Mouse (Mus musculus): ENCODE data around the gene Tnk2. TPM values are rescaled to one million over a fixed set of nuclear protein-coding genes. Genes with fewer than 3 reads are reported as not detected.

Tnk2 gene
- total and polyA plus RNA-seq, 2 experiments from 2014 or later, result 16.5 to 81.7 TPM

DNA sequence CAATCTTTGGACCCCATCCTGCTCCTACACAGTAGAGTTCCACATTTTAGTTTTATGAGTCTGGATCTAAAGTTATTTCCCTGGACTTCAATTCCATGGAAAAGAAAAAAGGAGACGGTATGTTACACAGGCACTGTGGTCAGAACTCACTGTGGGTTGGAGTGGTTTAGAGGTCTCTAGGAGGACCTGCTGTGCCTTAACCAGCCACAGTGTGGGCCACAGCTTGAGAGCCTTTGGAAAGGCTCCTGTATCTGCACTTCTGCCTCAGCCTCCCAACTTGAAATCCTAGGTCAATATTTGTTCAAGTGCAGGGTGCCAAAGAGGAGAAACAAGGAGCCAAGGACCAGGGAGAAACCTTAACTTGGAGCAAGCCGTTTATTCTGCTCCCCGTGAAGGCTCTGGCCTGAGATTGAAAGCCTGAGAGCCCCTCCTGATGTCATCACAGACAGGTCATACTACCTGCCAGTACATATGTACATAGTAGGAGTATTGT is 41.4 kb upstream of the Tnk2 start:
- Histone ChIP-seq H3K4me3 (ENCODE audit: low read depth, low read length) (no peak overlapping the region), H3K4me1 (ENCODE audit: insufficient read depth, low read length) (no peaks in the 10 kb centered on the region), H3K9me3 (ENCODE audit: low read length) (no peaks in the 10 kb centered on the region), H3K4me2 (ENCODE audit: low read depth, low read length, poor library complexity, severe bottlenecking) (no peak overlapping the region), H3K27me3 (ENCODE audit: insufficient read depth, low read length) (no peaks in the 10 kb centered on the region), H3K27ac (ENCODE audit: low read depth, low read length) (no peak overlapping the region), H3K9ac (replicated peaks; ENCODE audit: low read length, poor library complexity, severe bottlenecking) (no peak overlapping the region), H3K36me3 (ENCODE audit: insufficient read depth, low read length) (no peaks in the 10 kb centered on the region)
- TF ChIP-seq CTCF (IDR thresholded peaks at IDR 0.05), result no peak
- DNase-seq (ENCODE audit: low spot score) (no peak), ATAC-seq (ENCODE audit: low FRiP score) (no peak)
- WGBS, result 76% methylated on average over 3 of the region's 3 CpGs

DNA sequence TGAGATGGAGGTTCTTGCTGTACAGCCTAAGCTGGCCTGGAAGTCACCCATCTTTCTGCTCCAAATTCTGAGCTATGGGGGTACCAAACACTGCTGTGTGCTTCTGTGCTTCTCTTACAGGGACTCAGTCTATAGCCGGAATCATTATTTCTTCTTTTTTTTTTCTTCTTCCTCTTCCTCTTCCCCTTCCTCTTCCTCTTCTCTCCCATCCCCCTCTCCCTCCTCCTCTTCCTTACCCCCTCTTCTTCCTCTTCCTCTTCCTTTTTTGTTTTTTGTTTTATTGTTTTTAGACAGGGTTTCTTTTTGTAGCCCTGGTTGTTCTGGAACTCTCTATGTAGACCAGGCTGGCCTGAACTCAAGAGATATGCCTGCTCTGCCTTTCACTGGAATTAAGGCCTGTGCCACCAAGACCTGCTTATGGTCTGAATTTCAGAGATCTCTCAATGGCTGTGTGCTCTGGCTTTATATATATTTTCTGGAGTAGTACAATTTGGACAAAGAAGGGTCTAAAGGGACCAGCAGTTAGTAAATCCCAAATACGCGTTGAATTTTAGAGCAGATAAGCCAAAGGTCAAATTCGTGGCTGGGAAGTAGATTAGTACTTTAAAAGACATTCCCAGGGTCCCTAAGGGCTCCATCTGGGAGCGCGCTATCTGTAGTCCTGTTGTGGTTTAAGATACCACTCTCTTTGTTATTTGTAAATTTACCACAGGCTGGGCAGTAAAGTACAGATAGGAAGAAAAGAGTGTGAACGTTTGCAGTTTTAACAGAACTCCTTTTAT is 35.9 kb upstream of the Tnk2 start:
- Histone ChIP-seq H3K36me3 (ENCODE audit: insufficient read depth, low read length) (no peaks in the 10 kb centered on the region), H3K9me3 (ENCODE audit: low read length) (no peaks in the 10 kb centered on the region), H3K27ac (ENCODE audit: low read depth, low read length) (no peak overlapping the region), H3K9ac (replicated peaks; ENCODE audit: low read length, poor library complexity, severe bottlenecking) (no peak overlapping the region), H3K4me2 (ENCODE audit: low read depth, low read length, poor library complexity, severe bottlenecking) (peak overlapping the region; percentile 59), H3K27me3 (ENCODE audit: insufficient read depth, low read length) (no peaks in the 10 kb centered on the region), H3K4me1 (ENCODE audit: insufficient read depth, low read length) (peaks cover 7% of the 10 kb centered on the region; the same call in 1 of the 2 replicates), H3K4me3 (ENCODE audit: low read depth, low read length) (no peak overlapping the region)
- 56% methylated on average over 7 of the region's 7 CpGs for WGBS
- ATAC-seq (ENCODE audit: low FRiP score) (no peak), DNase-seq (ENCODE audit: low spot score) (no peak)
- no peak for TF ChIP-seq CTCF (IDR thresholded peaks at IDR 0.05)

DNA sequence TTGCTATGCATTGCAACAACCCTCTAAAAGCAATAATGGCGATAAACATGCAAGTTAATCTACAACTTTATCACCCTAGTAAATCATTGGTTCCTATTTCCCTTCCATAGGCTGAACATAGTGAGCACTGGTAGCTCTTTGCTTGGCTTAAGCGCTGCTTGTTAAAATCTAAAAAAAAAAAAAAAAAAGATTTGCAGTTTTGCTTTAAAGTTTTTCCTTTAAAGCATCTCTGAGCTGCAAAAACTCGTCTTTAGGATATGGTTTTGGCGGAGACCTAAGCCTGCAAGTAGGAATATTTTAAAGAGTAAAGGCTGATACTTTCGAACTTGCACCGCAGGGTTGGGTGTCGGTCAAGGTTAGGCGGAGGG is 35.3 kb upstream of the Tnk2 start:
- ATAC-seq (ENCODE audit: low FRiP score) (no peak), DNase-seq (ENCODE audit: low spot score) (no peak)
- Histone ChIP-seq H3K27ac (ENCODE audit: low read depth, low read length) (peak overlapping the region; percentile 89; the same call in 1 of the 2 replicates), H3K27me3 (ENCODE audit: insufficient read depth, low read length) (no peaks in the 10 kb centered on the region), H3K9ac (replicated peaks; ENCODE audit: low read length, poor library complexity, severe bottlenecking) (0 out of 2 replicates have a peak overlapping the region, but pooled peaks have one; percentile 81), H3K4me3 (ENCODE audit: low read depth, low read length) (peak overlapping the region; percentile 84), H3K9me3 (ENCODE audit: low read length) (no peaks in the 10 kb centered on the region), H3K36me3 (ENCODE audit: insufficient read depth, low read length) (no peaks in the 10 kb centered on the region), H3K4me1 (ENCODE audit: insufficient read depth, low read length) (peaks cover 7% of the 10 kb centered on the region; the same call in 1 of the 2 replicates), H3K4me2 (ENCODE audit: low read depth, low read length, poor library complexity, severe bottlenecking) (peak overlapping the region; percentile 59)
- WGBS, result 8% methylated on average over 8 of the region's 8 CpGs
- TF ChIP-seq CTCF (IDR thresholded peaks at IDR 0.05), result no peak

DNA sequence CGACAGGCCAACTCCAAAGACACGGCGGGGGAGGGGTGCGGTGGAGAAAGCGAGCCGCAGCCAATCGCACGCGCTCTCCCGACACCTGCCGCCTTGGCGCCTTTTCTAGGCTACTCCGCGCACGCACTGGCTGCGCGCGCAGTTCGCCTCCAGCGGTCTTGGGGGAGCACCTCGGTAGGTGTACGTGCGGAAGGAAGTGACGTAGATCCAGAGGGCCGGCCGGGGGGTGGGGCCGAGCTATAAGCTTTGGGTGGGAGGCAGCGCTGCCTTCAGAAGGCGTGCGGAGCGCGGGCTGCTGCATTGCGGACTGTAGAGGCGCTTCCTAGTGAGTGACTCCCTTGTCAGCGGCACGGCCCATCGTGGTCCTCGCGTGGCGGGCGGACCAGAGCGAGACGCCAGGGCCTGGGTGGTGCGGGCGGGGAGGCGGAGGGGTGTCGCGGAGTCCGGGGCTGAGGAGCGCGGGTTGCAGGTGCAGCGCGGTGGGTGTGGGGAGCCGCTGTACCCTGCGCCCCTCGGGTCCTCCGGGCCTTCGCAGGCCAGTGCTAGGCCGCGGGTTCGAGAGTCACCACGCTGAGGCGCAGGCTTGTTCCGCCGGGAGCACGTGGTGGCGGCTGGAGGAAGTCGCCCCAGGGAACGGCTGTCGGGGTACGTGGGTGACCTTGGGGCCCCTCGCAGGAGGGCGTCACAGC is 34.8 kb upstream of the Tnk2 start, which contains the start of gene Tfrc:
TSS of gene Tfrc (plus strand) at position 209 of the 689 bp plus-strand sequence.
- peak within 1 kb of the TSS; percentile 89 for H3K27ac ChIP-seq (ENCODE audit: low read depth, low read length)
- no peaks in the 10 kb centered on the region for H3K27me3 ChIP-seq (ENCODE audit: insufficient read depth, low read length)
- H3K36me3 ChIP-seq (ENCODE audit: insufficient read depth, low read length), result no peaks in the 10 kb centered on the region
- H3K9ac ChIP-seq (replicated peaks; ENCODE audit: low read length, poor library complexity, severe bottlenecking), result peak within 1 kb of the TSS; percentile 81
- H3K4me1 ChIP-seq (ENCODE audit: insufficient read depth, low read length), result peaks cover 7% of the 10 kb centered on the region; the same call in 1 of the 2 replicates
- no peak for TF ChIP-seq CTCF (IDR thresholded peaks at IDR 0.05)
- peak; percentile 98 for ATAC-seq (ENCODE audit: low FRiP score)
- peak; percentile 99 for DNase-seq (ENCODE audit: low spot score)
- under 1% methylated on average over 67 of the region's 73 CpGs for WGBS
- peak within 1 kb of the TSS; percentile 84 for H3K4me3 ChIP-seq (ENCODE audit: low read depth, low read length)
- no peaks in the 10 kb centered on the region for H3K9me3 ChIP-seq (ENCODE audit: low read length)
- peak within 1 kb of the TSS; percentile 59 for H3K4me2 ChIP-seq (ENCODE audit: low read depth, low read length, poor library complexity, severe bottlenecking)

DNA sequence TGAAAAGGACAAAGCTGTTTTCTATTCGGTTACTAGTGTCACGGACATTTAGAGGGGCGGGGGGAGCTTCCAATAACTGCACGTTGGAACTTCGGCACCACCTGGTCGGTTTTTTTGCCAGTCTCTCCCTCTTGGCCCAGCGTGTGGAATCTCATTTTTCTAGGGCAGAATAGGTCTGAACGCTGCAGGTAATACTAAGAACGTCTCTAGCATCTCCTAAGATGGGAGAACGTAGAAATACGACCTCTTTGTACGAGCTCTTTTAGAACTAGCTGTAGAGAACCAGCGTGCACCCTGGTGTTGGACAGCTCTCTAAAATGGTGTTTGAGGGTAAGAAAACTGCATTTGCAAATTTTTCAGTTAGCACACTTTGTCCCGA is 34.3 kb upstream of the Tnk2 start:
- no peaks in the 10 kb centered on the region for H3K27me3 ChIP-seq (ENCODE audit: insufficient read depth, low read length)
- no peak for TF ChIP-seq CTCF (IDR thresholded peaks at IDR 0.05)
- H3K9me3 ChIP-seq (ENCODE audit: low read length), result no peaks in the 10 kb centered on the region
- H3K36me3 ChIP-seq (ENCODE audit: insufficient read depth, low read length), result peaks cover under 1% of the 10 kb centered on the region; the same call in 1 of the 2 replicates
- peak overlapping the region; percentile 81 for H3K9ac ChIP-seq (replicated peaks; ENCODE audit: low read length, poor library complexity, severe bottlenecking)
- peaks cover 7% of the 10 kb centered on the region; the same call in 1 of the 2 replicates for H3K4me1 ChIP-seq (ENCODE audit: insufficient read depth, low read length)
- ATAC-seq (ENCODE audit: low FRiP score) (peak; percentile 25; the same call in 1 of the 2 replicates), DNase-seq (ENCODE audit: low spot score) (no peak)
- H3K27ac ChIP-seq (ENCODE audit: low read depth, low read length), result peak overlapping the region; percentile 89
- peak overlapping the region; percentile 84 for H3K4me3 ChIP-seq (ENCODE audit: low read depth, low read length)
- peak overlapping the region; percentile 59 for H3K4me2 ChIP-seq (ENCODE audit: low read depth, low read length, poor library complexity, severe bottlenecking)
- under 1% methylated on average over 14 of the region's 14 CpGs for WGBS

Measured in midbrain, postnatal 0 days (tissue).